Mouse (Mus musculus): ENCODE measurements around the gene Pigm. TPM values are rescaled to one million over a fixed set of nuclear protein-coding genes. Genes with fewer than 3 reads are reported as not detected.

The Pigm gene
- polyA plus RNA-seq, 1 experiment from 2014 or later: 3.5 TPM

DNA sequence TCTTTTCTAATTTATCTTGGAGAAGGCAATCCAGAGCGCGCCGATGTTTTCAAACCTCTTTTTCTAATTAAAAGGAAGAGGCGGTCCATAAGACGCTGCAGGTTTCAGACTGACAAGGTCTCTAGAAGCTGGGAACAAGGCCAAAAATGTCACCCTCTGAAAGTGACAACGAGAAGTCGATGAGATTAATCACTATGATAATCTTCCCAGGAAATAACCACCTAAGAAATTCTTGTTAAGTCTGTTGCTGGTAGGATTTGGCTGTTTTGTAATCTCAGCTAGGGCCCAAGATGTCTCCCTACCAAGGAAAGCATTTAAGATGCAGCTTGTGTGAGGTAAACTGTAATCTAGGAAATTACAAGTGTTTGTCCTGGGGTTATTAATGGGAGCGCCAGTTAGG, 17.4 kb downstream of the Pigm start:
- Histone ChIP-seq H3K27ac (ENCODE audit: low read length) (no peak overlapping the region), H3K4me1 (ENCODE audit: control insufficient read depth, insufficient read depth, low read length) (peaks cover 9% of the 10 kb centered on the region), H3K9me3 (replicated peaks; ENCODE audit: control insufficient read depth, low read length) (no peaks in the 10 kb centered on the region), H3K27me3 (ENCODE audit: control insufficient read depth, insufficient read depth, low read length) (0 out of 2 replicates have a peak, but pooled peaks cover 3% of the 10 kb centered on the region), H3K9ac (ENCODE audit: low read length) (no peak overlapping the region), H3K36me3 (ENCODE audit: control insufficient read depth, insufficient read depth) (no peaks in the 10 kb centered on the region), H3K4me3 (ENCODE audit: low read length) (no peak overlapping the region), H3K4me2 (ENCODE audit: low read depth, low read length) (no peak overlapping the region)
- no peak for ATAC-seq (replicated peaks; ENCODE audit: extremely low read depth, insufficient read depth, low FRiP score)
- 39% methylated on average over 8 of the region's 8 CpGs for WGBS

GRCm38 (mm10) chr1:172396996-172397752, 20.8 kb downstream of the Pigm start:
- Histone ChIP-seq H3K9me3 (replicated peaks; ENCODE audit: control insufficient read depth, low read length) (no peaks in the 10 kb centered on the region), H3K27me3 (ENCODE audit: control insufficient read depth, insufficient read depth, low read length) (no peaks in the 10 kb centered on the region), H3K4me1 (ENCODE audit: control insufficient read depth, insufficient read depth, low read length) (peaks cover 1% of the 10 kb centered on the region; the same call in 1 of the 2 replicates), H3K4me2 (ENCODE audit: low read depth, low read length) (no peak overlapping the region), H3K9ac (ENCODE audit: low read length) (no peak overlapping the region), H3K27ac (ENCODE audit: low read length) (no peak overlapping the region), H3K36me3 (ENCODE audit: control insufficient read depth, insufficient read depth) (no peaks in the 10 kb centered on the region), H3K4me3 (ENCODE audit: low read length) (no peak overlapping the region)
- ATAC-seq (replicated peaks; ENCODE audit: extremely low read depth, insufficient read depth, low FRiP score): no peak
- 43% methylated on average over 9 of the region's 9 CpGs for WGBS

DNA sequence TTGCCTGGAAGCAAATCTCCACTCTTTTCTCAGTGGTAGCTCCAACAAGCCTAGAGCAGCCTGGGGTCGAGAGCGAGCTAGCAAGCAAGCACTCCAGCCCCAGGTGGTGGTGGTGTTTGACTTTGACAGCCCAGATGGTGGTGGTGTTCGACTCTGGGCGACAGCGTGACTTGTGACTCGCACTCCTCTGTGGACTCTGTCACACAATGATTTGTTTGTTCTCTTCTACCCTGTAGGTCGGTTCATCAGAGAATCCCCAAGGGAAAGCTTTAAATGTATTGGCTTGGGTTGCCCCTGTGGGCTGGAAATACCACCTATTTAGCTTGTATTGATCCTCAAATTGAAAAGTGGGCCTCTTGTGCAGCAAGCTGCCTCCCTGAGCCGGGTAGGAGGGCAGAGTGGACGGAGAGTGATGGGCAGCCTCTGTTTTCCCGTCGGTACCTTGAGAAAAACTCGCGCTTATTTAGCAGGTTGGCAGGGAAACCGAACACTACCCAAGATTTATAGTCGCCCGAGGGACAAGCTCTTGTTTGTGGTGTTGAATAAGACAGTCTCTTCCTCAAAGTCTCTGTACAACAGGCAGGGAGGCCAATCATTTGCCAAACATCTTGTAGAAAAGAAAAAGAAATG, 29.8 kb downstream of the Pigm start:
- Histone ChIP-seq H3K4me1 (ENCODE audit: control insufficient read depth, insufficient read depth, low read length) (no peaks in the 10 kb centered on the region), H3K9ac (ENCODE audit: low read length) (no peak overlapping the region), H3K9me3 (replicated peaks; ENCODE audit: control insufficient read depth, low read length) (no peaks in the 10 kb centered on the region), H3K36me3 (ENCODE audit: control insufficient read depth, insufficient read depth) (no peaks in the 10 kb centered on the region), H3K27ac (ENCODE audit: low read length) (no peak overlapping the region), H3K4me2 (ENCODE audit: low read depth, low read length) (no peak overlapping the region), H3K27me3 (ENCODE audit: control insufficient read depth, insufficient read depth, low read length) (peaks cover 4% of the 10 kb centered on the region), H3K4me3 (ENCODE audit: low read length) (no peak overlapping the region)
- no peak for ATAC-seq (replicated peaks; ENCODE audit: extremely low read depth, insufficient read depth, low FRiP score)
- 42% methylated on average over 16 of the region's 16 CpGs for WGBS

- ATAC-seq (replicated peaks; ENCODE audit: extremely low read depth, insufficient read depth, low FRiP score): no peak; the same call in 1 of the 2 replicates
- H3K4me1 ChIP-seq (ENCODE audit: control insufficient read depth, insufficient read depth, low read length): no peaks in the 10 kb centered on the region
- no peak overlapping the region for H3K9ac ChIP-seq (ENCODE audit: low read length)
- H3K27me3 ChIP-seq (ENCODE audit: control insufficient read depth, insufficient read depth, low read length): peaks cover 4% of the 10 kb centered on the region
- 4% methylated on average over 6 of the region's 6 CpGs for WGBS
- no peak overlapping the region for H3K4me2 ChIP-seq (ENCODE audit: low read depth, low read length)
- no peaks in the 10 kb centered on the region for H3K9me3 ChIP-seq (replicated peaks; ENCODE audit: control insufficient read depth, low read length)
- H3K4me3 ChIP-seq (ENCODE audit: low read length): no peak overlapping the region
- no peak overlapping the region for H3K27ac ChIP-seq (ENCODE audit: low read length)
- no peaks in the 10 kb centered on the region for H3K36me3 ChIP-seq (ENCODE audit: control insufficient read depth, insufficient read depth)
These were observed 32.6 kb downstream of the Pigm start for GRCm38 (mm10) chr1:172408996-172409395.

GRCm38 (mm10) chr1:172409431-172409830, 33.1 kb downstream of the Pigm start:
- 10% methylated on average over 5 of the region's 5 CpGs for WGBS
- H3K4me1 ChIP-seq (ENCODE audit: control insufficient read depth, insufficient read depth, low read length): no peaks in the 10 kb centered on the region
- no peaks in the 10 kb centered on the region for H3K36me3 ChIP-seq (ENCODE audit: control insufficient read depth, insufficient read depth)
- no peak overlapping the region for H3K4me3 ChIP-seq (ENCODE audit: low read length)
- H3K9me3 ChIP-seq (replicated peaks; ENCODE audit: control insufficient read depth, low read length): no peaks in the 10 kb centered on the region
- ATAC-seq (replicated peaks; ENCODE audit: extremely low read depth, insufficient read depth, low FRiP score): no peak
- H3K9ac ChIP-seq (ENCODE audit: low read length): no peak overlapping the region
- H3K4me2 ChIP-seq (ENCODE audit: low read depth, low read length): no peak overlapping the region
- H3K27me3 ChIP-seq (ENCODE audit: control insufficient read depth, insufficient read depth, low read length): peaks cover 4% of the 10 kb centered on the region
- no peak overlapping the region for H3K27ac ChIP-seq (ENCODE audit: low read length)

DNA sequence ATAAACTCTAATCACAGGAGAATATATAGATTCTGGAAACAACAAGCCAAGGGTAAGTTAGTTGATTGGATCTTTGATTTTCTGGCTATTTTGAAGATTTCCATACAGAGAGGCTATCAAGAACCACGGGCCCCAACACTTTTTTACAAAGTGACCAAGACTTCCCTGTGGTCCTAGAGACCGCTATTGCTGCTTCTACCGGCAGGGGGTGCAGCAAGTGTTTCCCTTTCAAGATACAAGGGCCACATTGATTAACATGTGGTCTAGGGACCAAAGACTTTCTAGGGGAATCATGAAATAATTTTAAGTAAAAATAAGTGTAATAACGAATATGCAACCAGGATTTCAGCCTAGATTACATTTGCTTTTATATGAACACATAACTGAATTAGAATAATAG, 34.5 kb downstream of the Pigm start:
- H3K27me3 ChIP-seq (ENCODE audit: control insufficient read depth, insufficient read depth, low read length): peaks cover 4% of the 10 kb centered on the region
- no peak for ATAC-seq (replicated peaks; ENCODE audit: extremely low read depth, insufficient read depth, low FRiP score)
- H3K9ac ChIP-seq (ENCODE audit: low read length): no peak overlapping the region
- no peak overlapping the region for H3K4me2 ChIP-seq (ENCODE audit: low read depth, low read length)
- H3K4me3 ChIP-seq (ENCODE audit: low read length): no peak overlapping the region
- no peak overlapping the region for H3K27ac ChIP-seq (ENCODE audit: low read length)
- no peaks in the 10 kb centered on the region for H3K36me3 ChIP-seq (ENCODE audit: control insufficient read depth, insufficient read depth)
- H3K9me3 ChIP-seq (replicated peaks; ENCODE audit: control insufficient read depth, low read length): no peaks in the 10 kb centered on the region
- no peaks in the 10 kb centered on the region for H3K4me1 ChIP-seq (ENCODE audit: control insufficient read depth, insufficient read depth, low read length)
- 4% methylated on average over 4 of the region's 4 CpGs for WGBS

GRCm38 (mm10) chr1:172412204-172412603, 35.9 kb downstream of the Pigm start:
- Histone ChIP-seq H3K27ac (ENCODE audit: low read length) (no peak overlapping the region), H3K4me1 (ENCODE audit: control insufficient read depth, insufficient read depth, low read length) (no peaks in the 10 kb centered on the region), H3K9me3 (replicated peaks; ENCODE audit: control insufficient read depth, low read length) (no peaks in the 10 kb centered on the region), H3K27me3 (ENCODE audit: control insufficient read depth, insufficient read depth, low read length) (peaks cover 4% of the 10 kb centered on the region), H3K9ac (ENCODE audit: low read length) (no peak overlapping the region), H3K4me3 (ENCODE audit: low read length) (no peak overlapping the region), H3K4me2 (ENCODE audit: low read depth, low read length) (no peak overlapping the region), H3K36me3 (ENCODE audit: control insufficient read depth, insufficient read depth) (no peaks in the 10 kb centered on the region)
- no peak; the same call in 1 of the 2 replicates for ATAC-seq (replicated peaks; ENCODE audit: extremely low read depth, insufficient read depth, low FRiP score)
- whole genome bisulfite sequencing: 0% methylated on average over 5 of the region's 5 CpGs

GRCm38 (mm10) chr1:172413491-172414230, 37.3 kb downstream of the Pigm start:
- no peak overlapping the region for H3K4me2 ChIP-seq (ENCODE audit: low read depth, low read length)
- WGBS: 71% methylated on average over 4 of the region's 4 CpGs
- H3K9ac ChIP-seq (ENCODE audit: low read length): no peak overlapping the region
- H3K27ac ChIP-seq (ENCODE audit: low read length): no peak overlapping the region
- ATAC-seq (replicated peaks; ENCODE audit: extremely low read depth, insufficient read depth, low FRiP score): no peak
- no peaks in the 10 kb centered on the region for H3K36me3 ChIP-seq (ENCODE audit: control insufficient read depth, insufficient read depth)
- H3K4me1 ChIP-seq (ENCODE audit: control insufficient read depth, insufficient read depth, low read length): no peaks in the 10 kb centered on the region
- H3K27me3 ChIP-seq (ENCODE audit: control insufficient read depth, insufficient read depth, low read length): no peaks in the 10 kb centered on the region
- H3K4me3 ChIP-seq (ENCODE audit: low read length): no peak overlapping the region
- no peaks in the 10 kb centered on the region for H3K9me3 ChIP-seq (replicated peaks; ENCODE audit: control insufficient read depth, low read length)

- no peak for ATAC-seq (replicated peaks; ENCODE audit: extremely low read depth, insufficient read depth, low FRiP score)
- Histone ChIP-seq H3K9me3 (replicated peaks; ENCODE audit: control insufficient read depth, low read length) (no peaks in the 10 kb centered on the region), H3K4me3 (ENCODE audit: low read length) (no peak overlapping the region), H3K9ac (ENCODE audit: low read length) (no peak overlapping the region), H3K27me3 (ENCODE audit: control insufficient read depth, insufficient read depth, low read length) (no peaks in the 10 kb centered on the region), H3K4me1 (ENCODE audit: control insufficient read depth, insufficient read depth, low read length) (no peaks in the 10 kb centered on the region), H3K27ac (ENCODE audit: low read length) (no peak overlapping the region), H3K36me3 (ENCODE audit: control insufficient read depth, insufficient read depth) (no peaks in the 10 kb centered on the region), H3K4me2 (ENCODE audit: low read depth, low read length) (no peak overlapping the region)
- WGBS: 74% methylated on average over 6 of the region's 6 CpGs
These were observed 37.9 kb downstream of the Pigm start for GRCm38 (mm10) chr1:172414231-172414585.

Data from heart, embryonic 16.5 days (tissue).